Mouse (Mus musculus) myocyte (in vitro differentiated cells): Measurements from ENCODE around the gene Gatad2a.

Source experiments
- CEBPB ChIP-seq: IDR thresholded peaks from 2 replicates; pipeline ENCODE4 v1.6.1; 2011; ENCODE audit warnings: mild to moderate bottlenecking, moderate library complexity; ENCODE audit not compliant: poor library complexity, insufficient read depth, severe bottlenecking
- E2F4 ChIP-seq: IDR thresholded peaks from one replicate; pipeline ENCODE4 v1.6.1; 2011; ENCODE audit warnings: mild to moderate bottlenecking, control low read depth, moderate library complexity; ENCODE audit not compliant: insufficient read depth
- MAX ChIP-seq: IDR thresholded peaks from one replicate; pipeline ENCODE4 v1.6.1; 2011; ENCODE audit warnings: low read depth, mild to moderate bottlenecking, control low read depth
- MYOD1 ChIP-seq, 3 experiments: IDR thresholded peaks; one replicate each; pipeline ENCODE4 v1.6.1; 2011; ENCODE audit warnings: control low read depth in 2 of 3, low read depth in 2 of 3, mild to moderate bottlenecking in 2 of 3, moderate library complexity in 1 of 3; ENCODE audit not compliant: insufficient read length in 2 of 3, control insufficient read depth in 1 of 3
- MYOG ChIP-seq, 3 experiments: IDR thresholded peaks; one replicate each; pipeline ENCODE4 v1.6.1; 2011; ENCODE audit warnings: control low read depth in 2 of 3, low read depth in 2 of 3, mild to moderate bottlenecking in 2 of 3; ENCODE audit not compliant: insufficient read length in 2 of 3, control insufficient read depth in 1 of 3, insufficient read depth in 1 of 3
- POLR2A ChIP-seq: IDR thresholded peaks from one replicate; pipeline ENCODE4 v1.6.1; 2011; ENCODE audit warnings: low read depth, mild to moderate bottlenecking, control low read depth, moderate library complexity; ENCODE audit not compliant: insufficient read length
- POLR2AphosphoS2 ChIP-seq: IDR thresholded peaks from one replicate; pipeline ENCODE4 v1.6.1; 2011; ENCODE audit warnings: low read depth, control low read depth; ENCODE audit not compliant: insufficient read length
- REST ChIP-seq: IDR thresholded peaks from one replicate; pipeline ENCODE4 v1.6.1; 2011; ENCODE audit warnings: mild to moderate bottlenecking, control low read depth, moderate library complexity; ENCODE audit not compliant: insufficient read depth, insufficient read length
- SRF ChIP-seq: IDR thresholded peaks from one replicate; pipeline ENCODE4 v1.6.1; 2011; ENCODE audit warnings: low read depth; ENCODE audit not compliant: control insufficient read depth, insufficient read length
- TCF12 ChIP-seq: IDR thresholded peaks from one replicate; pipeline ENCODE4 v1.6.1; 2011; ENCODE audit warnings: mild to moderate bottlenecking, control low read depth; ENCODE audit not compliant: poor library complexity, insufficient read depth, severe bottlenecking
- TCF3 ChIP-seq: IDR thresholded peaks from one replicate; pipeline ENCODE4 v1.6.1; 2011; ENCODE audit warnings: low read depth, control low read depth; ENCODE audit not compliant: insufficient read length
- USF1 ChIP-seq: IDR thresholded peaks from one replicate; pipeline ENCODE4 v1.6.1; 2011; ENCODE audit warnings: low read depth, mild to moderate bottlenecking, control low read depth, moderate library complexity

GRCm38 (mm10) chr8:69999236-69999635, 3.1 kb upstream of the Gatad2a start:
- no peak for TF ChIP-seq E2F4
- no peak for TF ChIP-seq MYOG (IDR thresholded peaks at IDR 0.05; ENCODE audit: control insufficient read depth in 1 of 3, insufficient read depth in 1 of 3, insufficient read length in 2 of 3, low read depth in 2 of 3)
- no peak for TF ChIP-seq TCF12
- no peak for TF ChIP-seq MAX
- no peak for TF ChIP-seq USF1
- no peak for TF ChIP-seq TCF3
- no peak for TF ChIP-seq POLR2A
- no peak for TF ChIP-seq SRF
- no peak for TF ChIP-seq POLR2AphosphoS2
- TF ChIP-seq CEBPB: no peak
- no peak for TF ChIP-seq MYOD1 (IDR thresholded peaks at IDR 0.05; ENCODE audit: control insufficient read depth in 1 of 3, insufficient read length in 2 of 3, low read depth in 2 of 3)
- TF ChIP-seq REST: no peak
